ENCODE assay signal across 8 mouse cellular contexts in the genomic region with DNA sequence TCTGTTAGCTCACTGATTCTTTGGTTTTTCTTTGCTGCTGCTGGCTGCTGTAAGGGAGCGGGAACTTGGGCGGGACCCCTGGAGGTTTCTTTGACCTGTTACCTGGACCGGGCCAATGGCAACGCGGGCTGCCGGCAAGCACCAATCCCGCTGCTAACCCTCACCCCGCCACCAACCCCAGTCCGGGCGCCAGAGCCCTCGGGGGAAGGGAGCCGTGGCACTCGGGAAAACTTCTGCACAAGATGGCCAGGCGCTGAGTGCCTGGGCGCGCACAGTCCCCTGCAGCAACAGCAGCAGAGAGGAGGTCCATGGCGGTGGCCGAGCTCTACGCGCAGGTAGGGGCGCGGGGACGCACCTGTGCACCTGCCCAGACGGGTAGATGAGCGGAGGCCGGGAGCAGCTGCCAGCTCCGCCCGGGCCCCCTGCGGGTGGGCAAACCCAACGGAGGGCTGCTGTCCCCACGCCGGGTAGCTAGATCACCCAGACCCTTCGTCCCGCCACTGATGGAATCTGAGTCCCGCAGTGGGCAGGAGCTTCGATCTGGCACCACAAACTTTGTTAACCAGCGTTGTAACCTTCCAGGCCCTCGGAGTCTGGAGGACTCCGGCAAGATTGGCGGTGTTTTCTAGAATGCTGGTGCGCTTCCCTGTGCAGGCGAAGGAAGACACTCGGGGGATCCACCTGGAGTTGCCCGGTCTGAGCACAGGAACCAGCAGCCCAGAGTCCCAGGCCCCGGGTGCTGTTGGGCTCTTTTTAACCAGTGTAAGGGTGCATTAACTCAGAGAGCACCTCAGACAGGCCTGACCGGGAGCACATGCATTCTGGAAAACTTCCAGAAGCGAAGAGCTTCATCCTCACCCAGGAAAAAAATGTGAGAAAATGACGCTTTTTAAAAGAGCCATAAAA. TPM values are rescaled to one million over a fixed set of nuclear protein-coding genes. Genes with fewer than 3 reads are reported as not detected.
DNase-seq lines count a peak whose midpoint lies in the region; ATAC-seq lines count a peak whose summit lies in the region.

A gene (plus strand): TSS at position 180 of the 906 bp plus-strand sequence.

- H3K9ac ChIP-seq in embryonic facial prominence, embryonic 11.5 days (replicated peaks; ENCODE audit: low read length) = 0 out of 2 replicates have a peak within 1 kb of the TSS, but pooled peaks have one; percentile 1
- peak within 1 kb of the TSS; percentile 71 for H3K9ac ChIP-seq in heart, embryonic 14.5 days (ENCODE audit: low read length)
- peak within 1 kb of the TSS; percentile 64 for H3K9ac ChIP-seq in kidney, embryonic 16.5 days (replicated peaks; ENCODE audit: low read length)
- peak within 1 kb of the TSS; percentile 76 for H3K9ac ChIP-seq in stomach, embryonic 16.5 days (ENCODE audit: low read length)

- H3K4me1 ChIP-seq in embryonic facial prominence, embryonic 11.5 days (ENCODE audit: control insufficient read depth, insufficient read depth, low read length) = no peaks in the 10 kb centered on the region
- peaks cover 13 to 23% of the 10 kb centered on the region in 2 experiments for H3K4me1 ChIP-seq in heart, embryonic 14.5 days (ENCODE audit: control insufficient read depth in 2 of 2, insufficient read depth in 2 of 2, low read length in 2 of 2)
- 0 out of 2 replicates have a peak, but pooled peaks cover 3% of the 10 kb centered on the region for H3K4me1 ChIP-seq in kidney, embryonic 16.5 days (ENCODE audit: insufficient read depth, low read length)
- H3K4me1 ChIP-seq in stomach, embryonic 16.5 days (ENCODE audit: control insufficient read depth, insufficient read depth, low read length) = peaks cover 5% of the 10 kb centered on the region

- peaks cover 11% of the 10 kb centered on the region for H3K27me3 ChIP-seq in embryonic facial prominence, embryonic 11.5 days (ENCODE audit: control insufficient read depth, insufficient read depth, low read length)
- H3K27me3 ChIP-seq in heart, embryonic 14.5 days (ENCODE audit: control insufficient read depth, insufficient read depth, low read length) = peaks cover 12% of the 10 kb centered on the region
- H3K27me3 ChIP-seq in kidney, embryonic 16.5 days (ENCODE audit: insufficient read depth, low read length) = peaks cover 10% of the 10 kb centered on the region; the same call in 1 of the 2 replicates
- no peaks in the 10 kb centered on the region; the same call in 1 of the 2 replicates for H3K27me3 ChIP-seq in stomach, embryonic 16.5 days (ENCODE audit: control insufficient read depth, insufficient read depth, low read length)

- peak; percentile 59 for DNase-seq in adrenal gland, adult 2 months
- peak; percentile 45 for DNase-seq in embryonic facial prominence, embryonic 11.5 days (ENCODE audit: low spot score)
- peak; percentile 72 for DNase-seq in lung, postnatal 10 days
- DNase-seq in spleen, postnatal 36 days (ENCODE audit: low spot score in 2 of 2) = no peak
- no peak for DNase-seq in right cerebral cortex, postnatal 4 days

- no peaks in the 10 kb centered on the region for H3K9me3 ChIP-seq in embryonic facial prominence, embryonic 11.5 days (replicated peaks; ENCODE audit: control insufficient read depth, low read length)
- H3K9me3 ChIP-seq in heart, embryonic 14.5 days (ENCODE audit: control insufficient read depth, low read length) = no peaks in the 10 kb centered on the region
- H3K9me3 ChIP-seq in kidney, embryonic 16.5 days (ENCODE audit: low read length) = no peaks in the 10 kb centered on the region
- H3K9me3 ChIP-seq in stomach, embryonic 16.5 days (replicated peaks; ENCODE audit: control insufficient read depth, low read length) = no peaks in the 10 kb centered on the region

- H3K36me3 ChIP-seq in embryonic facial prominence, embryonic 11.5 days (replicated peaks; ENCODE audit: control insufficient read depth, insufficient read depth, low read depth, low read length) = no peaks in the 10 kb centered on the region
- H3K36me3 ChIP-seq in heart, embryonic 14.5 days (ENCODE audit: control insufficient read depth, insufficient read depth, low read length) = no peaks in the 10 kb centered on the region
- H3K36me3 ChIP-seq in kidney, embryonic 16.5 days (ENCODE audit: insufficient read depth, low read length) = no peaks in the 10 kb centered on the region
- no peaks in the 10 kb centered on the region for H3K36me3 ChIP-seq in stomach, embryonic 16.5 days (ENCODE audit: control insufficient read depth, insufficient read depth, low read length)

- ATAC-seq in embryonic facial prominence, embryonic 11.5 days (replicated peaks; ENCODE audit: insufficient number of reproducible peaks, low FRiP score, low TSS enrichment, low read depth) = peak; percentile 46; the same call in 1 of the 2 replicates
- no peak for ATAC-seq in heart, embryonic 14.5 days (ENCODE audit: insufficient number of reproducible peaks, insufficient read depth, low FRiP score, low read depth)
- peak; percentile 88 for ATAC-seq in kidney, embryonic 16.5 days (ENCODE audit: low FRiP score, low TSS enrichment)
- peak; percentile 70; the same call in 1 of the 2 replicates for ATAC-seq in stomach, embryonic 16.5 days (ENCODE audit: insufficient read depth, low FRiP score)

- WGBS in embryonic facial prominence, embryonic 11.5 days = 3% methylated on average over 48 of the region's 48 CpGs
- 4% methylated on average over 48 of the region's 48 CpGs for WGBS in heart, embryonic 14.5 days
- 2% methylated on average over 48 of the region's 48 CpGs for WGBS in kidney, embryonic 16.5 days
- 4% methylated on average over 48 of the region's 48 CpGs for WGBS in stomach, embryonic 16.5 days

- no peak within 1 kb of the TSS for H3K27ac ChIP-seq in embryonic facial prominence, embryonic 11.5 days (replicated peaks; ENCODE audit: low read depth, low read length)
- no peak within 1 kb of the TSS for H3K27ac ChIP-seq in heart, embryonic 14.5 days (replicated peaks in 1 of 2; ENCODE audit: control insufficient read depth in 1 of 2, insufficient read depth in 1 of 2, low read depth in 2 of 2, low read length in 2 of 2)
- H3K27ac ChIP-seq in kidney, embryonic 16.5 days (ENCODE audit: low read length) = no peak within 1 kb of the TSS
- peak within 1 kb of the TSS; percentile 90; the same call in 1 of the 2 replicates for H3K27ac ChIP-seq in stomach, embryonic 16.5 days (ENCODE audit: low read length)

- H3K4me2 ChIP-seq in embryonic facial prominence, embryonic 11.5 days (ENCODE audit: low read depth, low read length) = peak within 1 kb of the TSS; percentile 65
- H3K4me2 ChIP-seq in heart, embryonic 14.5 days (ENCODE audit: low read length) = peak within 1 kb of the TSS; percentile 90
- peak within 1 kb of the TSS; percentile 67 for H3K4me2 ChIP-seq in kidney, embryonic 16.5 days (replicated peaks; ENCODE audit: low read depth, low read length)
- H3K4me2 ChIP-seq in stomach, embryonic 16.5 days (ENCODE audit: low read depth, low read length) = peak within 1 kb of the TSS; percentile 63

- H3K4me3 ChIP-seq in embryonic facial prominence, embryonic 11.5 days (ENCODE audit: low read depth, low read length) = peak within 1 kb of the TSS; percentile 30
- peak within 1 kb of the TSS; percentile 60 to 73 for H3K4me3 ChIP-seq in heart, embryonic 14.5 days (ENCODE audit: control insufficient read depth in 1 of 2, insufficient read depth in 1 of 2, low read depth in 1 of 2, low read length in 2 of 2)
- H3K4me3 ChIP-seq in kidney, embryonic 16.5 days (ENCODE audit: low read length) = peak within 1 kb of the TSS; percentile 51
- H3K4me3 ChIP-seq in stomach, embryonic 16.5 days (replicated peaks; ENCODE audit: low read length) = peak within 1 kb of the TSS; percentile 59

RNA-seq across cellular contexts. Expression of the gene that starts here (rescaled TPM):
- total RNA-seq in adrenal gland, adult 2 months (2021) = 1 to 10 TPM; 2.5 to 3.7 TPM
- 0.38 and 1.4 TPM in 2 replicates for polyA plus RNA-seq in adrenal gland, adult 2 months (2012; rRNA removed)
- polyA plus RNA-seq in embryonic facial prominence, embryonic 11.5 days (2014; fragmentation: Nextera tagmentation; extraction: Ambion mirVana) = 0.85 and 1.0 TPM in 2 replicates
- polyA plus RNA-seq in heart, embryonic 14.5 days (2014; fragmentation: Nextera tagmentation; extraction: Ambion mirVana) = 1.8 and 2.9 TPM in 2 replicates
- polyA plus RNA-seq in kidney, embryonic 16.5 days (2015; fragmentation: Nextera tagmentation; extraction: Ambion mirVana) = 4.0 and 5.0 TPM in 2 replicates
- 17.8 and 18.6 TPM in 2 replicates for polyA plus RNA-seq in stomach, embryonic 16.5 days (2015; fragmentation: Nextera tagmentation; extraction: Ambion mirVana)

Comparison
In these comparisons a context has a peak if more than half of its experiments do, and no peak if none do; other contexts are left out.
1. DNase-seq: peak in adrenal gland, adult 2 months (single experiment), embryonic facial prominence, embryonic 11.5 days (single experiment) and lung, postnatal 10 days (single experiment); none in spleen, postnatal 36 days (0 of 2) and right cerebral cortex, postnatal 4 days (single experiment).
2. H3K9ac ChIP-seq: peak in every context shown above with its lines; median percentile 76 in stomach, embryonic 16.5 days; 71 in heart, embryonic 14.5 days; 64 in kidney, embryonic 16.5 days; 1 in embryonic facial prominence, embryonic 11.5 days.
3. Peak in every context shown above with its lines, with median percentiles within 50 percentile points of each other: H3K4me2 ChIP-seq and H3K4me3 ChIP-seq.